Mouse (Mus musculus) cortical plate, adult 2 months (tissue): ENCODE measurements around the gene Vwa8.

Source experiments
- CTCF ChIP-seq: fragments of 200-500 bp; IDR thresholded peaks from 2 replicates; pipeline ENCODE4 v1.5.1; 2011; ENCODE audit warnings: mild to moderate bottlenecking, control low read depth, low read length; ENCODE audit not compliant: insufficient read depth; ENCODE audit errors: extremely low read depth
- POLR2A ChIP-seq: fragments of 200-500 bp; IDR thresholded peaks from 2 replicates; pipeline ENCODE4 v1.6.1; 2011; ENCODE audit warnings: mild to moderate bottlenecking, low read length, control low read depth; ENCODE audit not compliant: insufficient read depth; ENCODE audit errors: extremely low read depth

GRCm38 (mm10) chr14:78831158-78831557 lies 17.7 kb upstream of the Vwa8 start:
- no peak for TF ChIP-seq CTCF
- TF ChIP-seq POLR2A = no peak
